Mouse (Mus musculus): ENCODE measurements at regions not wholly inside any gene's neighbourhood (a gene's known extent, or its start where the extent isn't known, plus 50 kb on each side); places are given as distances from the start of the nearest gene placed in this dataset.
A peak's percentile ranks its signal among the peaks of the same experiment; 100 is the strongest.

DNA sequence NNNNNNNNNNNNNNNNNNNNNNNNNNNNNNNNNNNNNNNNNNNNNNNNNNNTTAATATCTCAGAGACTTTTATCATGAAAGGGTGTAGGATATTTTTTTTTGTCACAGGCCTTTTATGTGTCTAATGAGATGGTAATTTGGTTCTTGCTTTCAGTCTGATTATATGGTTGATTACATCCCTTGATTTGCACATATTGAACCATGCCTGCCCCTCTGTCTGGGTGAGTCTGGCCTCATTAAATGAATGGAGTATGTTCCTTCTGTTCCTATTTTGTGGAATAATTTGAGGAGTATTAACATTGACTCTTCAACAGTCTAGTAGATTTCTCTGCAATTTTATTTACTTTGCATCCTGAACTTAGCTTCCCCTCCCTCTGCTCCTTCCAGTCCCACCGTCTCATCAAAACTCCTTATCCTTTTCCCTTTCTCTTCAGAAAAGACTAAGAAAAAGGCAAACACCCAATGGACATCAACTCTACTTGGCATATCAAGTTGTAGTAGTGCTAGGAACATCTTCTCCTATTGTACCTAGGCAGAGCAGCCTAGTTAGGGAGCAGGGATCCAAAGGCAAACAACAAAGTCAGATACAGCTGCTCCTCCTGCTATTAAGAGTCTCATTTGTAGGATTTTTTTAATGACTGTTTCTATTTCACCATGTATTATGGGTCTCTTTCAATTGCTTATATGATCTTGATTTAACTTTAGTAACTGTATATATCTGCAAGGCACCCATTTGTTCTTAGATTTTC, 1185.0 kb upstream of the Cdh7 start:
- DNase-seq = no peak

DNA sequence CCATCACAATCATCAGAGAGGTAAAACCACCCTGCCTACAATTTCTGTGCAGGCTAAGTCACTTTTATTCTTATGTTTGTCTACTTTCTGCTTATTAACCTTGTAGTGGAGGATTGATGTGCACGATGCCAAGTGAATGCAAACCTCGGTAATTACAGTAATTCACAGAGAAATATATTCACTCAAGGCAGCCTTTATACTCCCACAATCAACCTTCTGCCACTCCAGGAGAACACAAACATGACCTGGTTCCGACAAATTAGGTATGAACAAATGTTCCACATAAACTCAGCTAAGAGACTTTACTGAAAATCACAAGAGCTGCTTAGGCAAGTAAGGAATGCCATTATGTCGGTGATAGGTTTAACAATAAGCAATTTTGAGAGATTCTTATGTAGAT, 1182.1 kb upstream of the Cdh7 start:
- DNase-seq = no peak

DNA sequence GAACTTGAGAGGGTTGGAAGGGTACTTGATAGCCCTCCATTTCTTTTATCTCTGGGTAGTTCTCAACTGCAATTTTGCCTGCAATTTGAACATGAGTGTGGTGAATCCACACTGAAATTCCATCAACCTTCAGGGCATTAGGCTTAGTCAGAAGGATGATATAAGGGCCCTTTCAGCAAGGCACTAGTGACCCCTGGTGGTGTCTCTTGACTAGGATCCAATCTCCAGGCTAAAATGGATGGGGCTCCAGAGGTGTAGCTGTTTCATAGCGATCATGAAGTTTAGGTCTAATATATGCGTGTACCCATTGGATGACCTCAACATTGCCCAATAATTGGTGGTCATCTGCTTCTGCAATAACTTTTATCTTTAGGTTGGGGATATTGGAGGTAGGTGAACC, 1155.0 kb upstream of the Cdh7 start:
- DNase-seq = peak in 1 of 2 experiments; percentile 13

Measured in kidney, postnatal 36 days (tissue).